Mouse (Mus musculus) MEL (cell line): ENCODE results near the gene Gcnt3. TPM values are rescaled to one million over a fixed set of nuclear protein-coding genes. Genes with fewer than 3 reads are reported as not detected.
A peak's percentile ranks its signal among the peaks of the same experiment; 100 is the strongest.

Source experiments
- DNase-seq: peaks from one replicate; pipeline ENCODE4 v3.0.0; 2011; ENCODE audit warnings: low read depth, low spot score
- H3K27ac ChIP-seq: 2 replicates; pipeline ENCODE4 v1.5.1; 2012; ENCODE audit warnings: low read depth, mild to moderate bottlenecking, control low read depth, low read length, moderate library complexity; ENCODE audit not compliant: control insufficient read depth
- H3K27me3 ChIP-seq, 2 experiments: fragments of 150-350 bp in 1 of 2; sonication (generic) in 1 of 2; 2 replicates each; pipeline ENCODE4 v1.6.1; 2012; ENCODE audit warnings: low read length in 2 of 2, mild to moderate bottlenecking in 2 of 2, improper control_type of control experiment in 1 of 2, moderate library complexity in 1 of 2; ENCODE audit not compliant: insufficient read depth in 2 of 2, control insufficient read depth in 1 of 2
- H3K36me3 ChIP-seq, 2 experiments: 2 replicates each; pipeline ENCODE4 v1.6.1; 2012 to 2014; ENCODE audit warnings: low read length in 2 of 2, improper control_type of control experiment in 1 of 2, inconsistent platforms in 1 of 2, mild to moderate bottlenecking in 1 of 2; ENCODE audit not compliant: insufficient read depth in 2 of 2, control insufficient read depth in 1 of 2
- H3K4me1 ChIP-seq, 2 experiments: fragments of 150-350 bp in 1 of 2; sonication (generic) in 1 of 2; 2 replicates each; pipeline ENCODE4 v1.6.1; 2012; ENCODE audit warnings: low read length in 2 of 2, improper control_type of control experiment in 1 of 2, mild to moderate bottlenecking in 1 of 2; ENCODE audit not compliant: insufficient read depth in 2 of 2, control insufficient read depth in 1 of 2
- H3K4me3 ChIP-seq, 2 experiments: fragments of 150-350 bp in 1 of 2; sonication (generic) in 1 of 2; 2 replicates each; pipeline ENCODE4 v1.5.1; 2012; ENCODE audit warnings: low read depth in 2 of 2, low read length in 2 of 2, mild to moderate bottlenecking in 2 of 2, moderate library complexity in 2 of 2, control low read depth in 1 of 2, improper control_type of control experiment in 1 of 2; ENCODE audit not compliant: control insufficient read depth in 1 of 2, insufficient read depth in 1 of 2
- H3K79me2 ChIP-seq: 2 replicates; pipeline ENCODE4 v1.6.1; 2012; ENCODE audit warnings: mild to moderate bottlenecking, low read length, moderate library complexity; ENCODE audit not compliant: control insufficient read depth, poor library complexity, insufficient read depth
- H3K9ac ChIP-seq: 2 replicates; pipeline ENCODE4 v1.6.1; 2012; ENCODE audit warnings: low read depth, mild to moderate bottlenecking, control low read depth, low read length, moderate library complexity; ENCODE audit not compliant: control insufficient read depth, poor library complexity, severe bottlenecking
- H3K9me3 ChIP-seq: fragments of 150-350 bp; sonication (generic); replicated peaks from 2 replicates; pipeline ENCODE4 v1.6.1; 2012; ENCODE audit warnings: mild to moderate bottlenecking, low read length, improper control_type of control experiment, moderate library complexity; ENCODE audit not compliant: insufficient read depth
- CTCF ChIP-seq, 3 experiments: IDR thresholded peaks in 2 of 3; conservative IDR thresholded peaks in 1 of 3; 2 replicates each; pipeline ENCODE4 v1.5.1; 2011 to 2012; ENCODE audit warnings: low read length in 3 of 3, low read depth in 2 of 3, mild to moderate bottlenecking in 2 of 3, improper control_type of control experiment in 1 of 3, inconsistent platforms in 1 of 3, mixed read lengths in 1 of 3, moderate library complexity in 1 of 3; ENCODE audit not compliant: control insufficient read depth in 1 of 3, insufficient read depth in 1 of 3, poor library complexity in 1 of 3, severe bottlenecking in 1 of 3
- E2F4 ChIP-seq: IDR thresholded peaks from 2 replicates; pipeline ENCODE4 v1.6.1; 2011; ENCODE audit warnings: low read depth, low read length, improper control_type of control experiment, borderline replicate concordance
- ETS1 ChIP-seq: IDR thresholded peaks from 2 replicates; pipeline ENCODE4 v1.6.1; 2012; ENCODE audit warnings: low read depth, mild to moderate bottlenecking, inconsistent platforms, low read length, improper control_type of control experiment, moderate library complexity
- GATA1 ChIP-seq: IDR thresholded peaks from 2 replicates; pipeline ENCODE4 v1.6.1; 2011; ENCODE audit warnings: low read depth, low read length, improper control_type of control experiment
- HCFC1 ChIP-seq: IDR thresholded peaks from 2 replicates; pipeline ENCODE4 v1.6.1; 2012; ENCODE audit warnings: low read depth, mild to moderate bottlenecking, inconsistent platforms, low read length, improper control_type of control experiment, moderate library complexity
- KAT2A ChIP-seq: conservative IDR thresholded peaks from 2 replicates; pipeline ENCODE4 v1.6.1; 2012; ENCODE audit warnings: low read depth, low read length, improper control_type of control experiment, inconsistent platforms
- MAFK ChIP-seq: IDR thresholded peaks from 2 replicates; pipeline ENCODE4 v1.6.1; 2011; ENCODE audit warnings: low read depth, mild to moderate bottlenecking, low read length, improper control_type of control experiment, borderline replicate concordance
- MEF2A ChIP-seq: IDR thresholded peaks from 2 replicates; pipeline ENCODE4 v1.6.1; 2014; ENCODE audit warnings: low read depth, mild to moderate bottlenecking, inconsistent platforms, low read length, improper control_type of control experiment; ENCODE audit not compliant: poor library complexity, insufficient replicate concordance, severe bottlenecking; ENCODE audit errors: extremely low read depth
- NELFE ChIP-seq: IDR thresholded peaks from 2 replicates; pipeline ENCODE4 v1.6.1; 2011; ENCODE audit warnings: low read depth, low read length, improper control_type of control experiment
- NRF1 ChIP-seq: IDR thresholded peaks from 2 replicates; pipeline ENCODE4 v1.6.1; 2014; ENCODE audit warnings: low read depth, mild to moderate bottlenecking, inconsistent platforms, low read length, improper control_type of control experiment, moderate library complexity; ENCODE audit not compliant: poor library complexity, insufficient read depth, severe bottlenecking
- POLR2AphosphoS2 ChIP-seq: IDR thresholded peaks from 2 replicates; pipeline ENCODE4 v1.6.1; 2011; ENCODE audit warnings: low read length, improper control_type of control experiment
- POLR2AphosphoS5 ChIP-seq: IDR thresholded peaks from 2 replicates; pipeline ENCODE4 v1.6.1; 2012; ENCODE audit warnings: low read depth, borderline replicate concordance, mild to moderate bottlenecking, inconsistent platforms, low read length, moderate library complexity, mixed read lengths
- RAD21 ChIP-seq: IDR thresholded peaks from 2 replicates; pipeline ENCODE4 v1.6.1; 2011; ENCODE audit warnings: mild to moderate bottlenecking, low read depth, low read length, improper control_type of control experiment
- SMC3 ChIP-seq: IDR thresholded peaks from 2 replicates; pipeline ENCODE4 v1.6.1; 2011; ENCODE audit warnings: low read depth, low read length, improper control_type of control experiment
- TAL1 ChIP-seq: IDR thresholded peaks from 2 replicates; pipeline ENCODE4 v1.6.1; 2012; ENCODE audit warnings: mild to moderate bottlenecking, inconsistent platforms, low read length, moderate library complexity, mixed read lengths
- TBP ChIP-seq: IDR thresholded peaks from 2 replicates; pipeline ENCODE4 v1.8.0; 2011; ENCODE audit warnings: low read depth, low read length, improper control_type of control experiment
- UBTF ChIP-seq: IDR thresholded peaks from 2 replicates; pipeline ENCODE4 v1.6.1; 2012; ENCODE audit warnings: low read depth, mild to moderate bottlenecking, inconsistent platforms, low read length, improper control_type of control experiment, moderate library complexity, borderline replicate concordance; ENCODE audit not compliant: insufficient read depth
- USF2 ChIP-seq, 2 experiments: IDR thresholded peaks; 2 replicates each; pipeline ENCODE4 v1.6.1; 2011 to 2012; ENCODE audit warnings: improper control_type of control experiment in 2 of 2, low read length in 2 of 2, borderline replicate concordance in 1 of 2, inconsistent platforms in 1 of 2, low read depth in 1 of 2, mild to moderate bottlenecking in 1 of 2; ENCODE audit not compliant: insufficient read depth in 1 of 2
- ZC3H11A ChIP-seq: IDR thresholded peaks from 2 replicates; pipeline ENCODE4 v1.6.1; 2012; ENCODE audit warnings: low read depth, mild to moderate bottlenecking, inconsistent platforms, low read length, improper control_type of control experiment
- ZKSCAN1 ChIP-seq: IDR thresholded peaks from 2 replicates; pipeline ENCODE4 v1.6.1; 2012; ENCODE audit warnings: low read depth, mild to moderate bottlenecking, inconsistent platforms, low read length, improper control_type of control experiment, moderate library complexity
- ZMIZ1 ChIP-seq: IDR thresholded peaks from 2 replicates; pipeline ENCODE4 v1.6.1; 2012; ENCODE audit warnings: low read depth, mild to moderate bottlenecking, inconsistent platforms, low read length, improper control_type of control experiment, moderate library complexity
- ZNF384 ChIP-seq: IDR thresholded peaks from 2 replicates; pipeline ENCODE4 v1.6.1; 2012; ENCODE audit warnings: low read depth, mild to moderate bottlenecking, inconsistent platforms, low read length, improper control_type of control experiment
- polyA plus RNA-seq, 2 experiments: library from polyadenylated mRNA; stranded (reverse) in 1 of 2; unstranded in 1 of 2; fragments of >175 nt in 1 of 2; fragments of >200 nt in 1 of 2; gene quantifications; 2 replicates each; pipeline versions ENCODE4 v1.2.1 to v1.2.4; 2012; ENCODE audit warnings: low replicate concordance in 2 of 2, low read depth in 1 of 2; ENCODE audit not compliant: insufficient read length in 2 of 2, insufficient read depth in 1 of 2, missing spikeins in 1 of 2
- total RNA-seq: library from RNA; depleted of rRNA; stranded (reverse); fragments of 300-350 nt; gene quantifications from 2 replicates; pipeline ENCODE4 v1.2.3, GENCODE M21; 2012

Gcnt3 gene
- total and polyA plus RNA-seq, 3 experiments: not detected

GRCm38 (mm10) chr9:70006984-70007383, 30.9 kb downstream of the Gcnt3 start:
- Histone ChIP-seq H3K27ac (no peak overlapping the region), H3K79me2 (no peaks in the 10 kb centered on the region), H3K27me3 (no peaks in the 10 kb centered on the region), H3K4me3 (no peak overlapping the region), H3K4me1 (peaks cover 0 to 3% of the 10 kb centered on the region in 2 experiments; a peak in 1 of 4 replicates), H3K9ac (no peak overlapping the region), H3K9me3 (no peaks in the 10 kb centered on the region), H3K36me3 (peaks cover 2 to 16% of the 10 kb centered on the region in 2 experiments)
- DNase-seq: no peak
- TF ChIP-seq ETS1: no peak
- no peak for TF ChIP-seq TBP
- no peak for TF ChIP-seq GATA1
- no peak for TF ChIP-seq MAFK
- no peak for TF ChIP-seq POLR2AphosphoS5
- no peak for TF ChIP-seq ZKSCAN1
- no peak for TF ChIP-seq HCFC1
- TF ChIP-seq SMC3: no peak
- no peak for TF ChIP-seq E2F4
- TF ChIP-seq KAT2A: no peak

DNA sequence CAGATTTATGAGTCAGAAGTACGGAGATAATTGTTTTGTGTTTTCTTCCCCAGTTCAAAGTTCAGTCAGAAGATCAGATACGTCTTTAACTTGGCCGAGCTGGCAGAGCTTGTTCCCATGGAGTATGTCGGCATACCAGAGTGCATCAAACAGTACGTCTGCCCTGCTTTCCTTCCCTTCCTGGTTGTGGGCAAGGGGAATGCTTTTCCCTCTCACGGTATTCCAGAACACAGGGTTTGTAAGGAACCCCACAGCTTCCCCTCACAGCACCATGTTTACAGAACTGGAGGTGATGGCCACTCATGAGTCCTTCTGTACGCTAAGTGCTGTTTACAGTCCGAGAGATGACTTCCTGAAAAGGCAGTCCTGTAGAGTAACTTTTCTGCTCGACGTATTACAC, 34.4 kb downstream of the Gcnt3 start:
- Histone ChIP-seq H3K4me1 (peaks cover 0 to 3% of the 10 kb centered on the region in 2 experiments; a peak in 2 of 4 replicates), H3K27me3 (no peaks in the 10 kb centered on the region), H3K27ac (no peak overlapping the region), H3K4me3 (no peak overlapping the region), H3K9ac (no peak overlapping the region), H3K36me3 (peaks cover 0 to 28% of the 10 kb centered on the region in 2 experiments; a peak in 3 of 4 replicates), H3K79me2 (no peaks in the 10 kb centered on the region), H3K9me3 (no peaks in the 10 kb centered on the region)
- no peak for DNase-seq
- TF ChIP-seq NELFE (no peak), ZMIZ1 (no peak), ZNF384 (no peak), UBTF (no peak), USF2 (IDR thresholded peaks at IDR 0.05; ENCODE audit: borderline replicate concordance in 1 of 2, insufficient read depth in 1 of 2, low read depth in 1 of 2, low read length in 2 of 2) (no peak)

DNA sequence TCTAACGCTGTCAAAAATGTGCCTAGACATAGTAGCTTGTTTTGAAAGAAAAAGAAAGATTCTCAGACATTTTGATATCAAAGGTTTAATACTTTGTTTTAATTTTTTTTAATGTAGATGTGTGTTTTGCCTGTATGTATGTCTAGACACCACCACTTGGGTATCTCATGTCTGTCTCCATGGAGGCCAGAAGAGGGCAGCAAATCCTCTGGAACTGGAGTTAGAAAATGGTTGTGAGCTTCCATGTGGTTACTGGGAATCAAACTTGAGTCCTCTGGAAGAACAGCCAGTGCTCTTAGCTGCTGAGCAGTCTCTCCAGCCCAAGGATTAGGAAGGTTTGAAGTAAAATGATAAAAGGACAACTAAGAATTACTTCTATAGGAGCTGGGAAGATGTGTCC, 38.6 kb downstream of the Gcnt3 start:
- peak; percentile 54 for DNase-seq
- peaks cover 0 to 19% of the 10 kb centered on the region in 2 experiments; a peak in 2 of 4 replicates for H3K36me3 ChIP-seq
- peak; percentile 32 for TF ChIP-seq RAD21
- 0 out of 2 replicates have a peak, but pooled peaks have one; percentile 8 for TF ChIP-seq ZC3H11A
- peak; percentile 35 to 50 (median 42) for TF ChIP-seq CTCF (IDR thresholded peaks at IDR 0.05 in 2 of 3, conservative IDR thresholded peaks at IDR 0.05 in 1 of 3; ENCODE audit: control insufficient read depth in 1 of 3, insufficient read depth in 1 of 3, low read depth in 2 of 3, low read length in 3 of 3, poor library complexity in 1 of 3, severe bottlenecking in 1 of 3)
- no peak for TF ChIP-seq MAFK
- TF ChIP-seq NRF1: no peak
- TF ChIP-seq ZMIZ1: no peak
- no peak for TF ChIP-seq MEF2A
- no peak for TF ChIP-seq GATA1
- peak; percentile 30 for TF ChIP-seq SMC3
- TF ChIP-seq TAL1: no peak
- no peak for TF ChIP-seq POLR2AphosphoS2
- TF ChIP-seq, all 39 proteins: peak for 4
- H3K9ac ChIP-seq: no peak overlapping the region
- no peak overlapping the region for H3K27ac ChIP-seq
- no peaks in the 10 kb centered on the region for H3K9me3 ChIP-seq
- H3K27me3 ChIP-seq: no peaks in the 10 kb centered on the region
- no peak overlapping the region for H3K4me3 ChIP-seq
- no peaks in the 10 kb centered on the region; a peak in 1 of 4 replicates for H3K4me1 ChIP-seq
- H3K79me2 ChIP-seq: peaks cover 2% of the 10 kb centered on the region; the same call in 1 of the 2 replicates
